Mouse (Mus musculus) forebrain, embryonic 12.5 days (tissue): ENCODE measurements around the gene Morn4. TPM values are rescaled to one million over a fixed set of nuclear protein-coding genes. Genes with fewer than 3 reads are reported as not detected.

ENCODE experiments used
- ATAC-seq: fragments of 200-750 bp; cut with Nextera tagmentation; 2 replicates; pipeline ENCODE4 v1.8.0; 2017; ENCODE audit warnings: moderate TSS enrichment; ENCODE audit not compliant: low FRiP score
- H3K27ac ChIP-seq: fragments of 300-500 bp; sonication (generic); 2 replicates; pipeline ENCODE4 v1.5.1; 2016; ENCODE audit warnings: mild to moderate bottlenecking
- H3K27me3 ChIP-seq: fragments of 300-500 bp; sonication (generic); 2 replicates; pipeline ENCODE4 v1.6.1; 2016; ENCODE audit warnings: mild to moderate bottlenecking
- H3K36me3 ChIP-seq: fragments of 300-500 bp; sonication (generic); replicated peaks from 2 replicates; pipeline ENCODE4 v1.6.1; 2016; ENCODE audit warnings: mild to moderate bottlenecking
- H3K4me1 ChIP-seq: fragments of 300-500 bp; sonication (generic); 2 replicates; pipeline ENCODE4 v1.6.1; 2016
- H3K4me2 ChIP-seq: fragments of 300-500 bp; sonication (generic); 2 replicates; pipeline ENCODE4 v1.6.1; 2016; ENCODE audit warnings: mild to moderate bottlenecking, moderate library complexity
- H3K4me3 ChIP-seq: fragments of 300-500 bp; sonication (generic); replicated peaks from 2 replicates; pipeline ENCODE4 v1.5.1; 2016; ENCODE audit warnings: mild to moderate bottlenecking
- H3K9ac ChIP-seq: fragments of 300-500 bp; sonication (generic); 2 replicates; pipeline ENCODE4 v1.6.1; 2016; ENCODE audit warnings: mild to moderate bottlenecking
- H3K9me3 ChIP-seq: fragments of 300-500 bp; sonication (generic); 2 replicates; pipeline ENCODE4 v1.6.1; 2016
- WGBS: fragments of 180-500 bp; shearing (Covaris S2); methylation state at CpG from one replicate; pipeline ENCODE4 v1.1.7; 2016; 5-methylcytosine and 5-hydroxymethylcytosine counted together
- polyA plus RNA-seq: library from polyadenylated mRNA; unstranded; fragments of >200 nt; fragmentation: Nextera tagmentation; extraction: Ambion mirVana; gene quantifications from 2 replicates; pipeline ENCODE4 v1.2.1, GENCODE M21; 2016

Gene Morn4
- polyA plus RNA-seq, 1 experiment from 2014 or later: 73.4 TPM

DNA sequence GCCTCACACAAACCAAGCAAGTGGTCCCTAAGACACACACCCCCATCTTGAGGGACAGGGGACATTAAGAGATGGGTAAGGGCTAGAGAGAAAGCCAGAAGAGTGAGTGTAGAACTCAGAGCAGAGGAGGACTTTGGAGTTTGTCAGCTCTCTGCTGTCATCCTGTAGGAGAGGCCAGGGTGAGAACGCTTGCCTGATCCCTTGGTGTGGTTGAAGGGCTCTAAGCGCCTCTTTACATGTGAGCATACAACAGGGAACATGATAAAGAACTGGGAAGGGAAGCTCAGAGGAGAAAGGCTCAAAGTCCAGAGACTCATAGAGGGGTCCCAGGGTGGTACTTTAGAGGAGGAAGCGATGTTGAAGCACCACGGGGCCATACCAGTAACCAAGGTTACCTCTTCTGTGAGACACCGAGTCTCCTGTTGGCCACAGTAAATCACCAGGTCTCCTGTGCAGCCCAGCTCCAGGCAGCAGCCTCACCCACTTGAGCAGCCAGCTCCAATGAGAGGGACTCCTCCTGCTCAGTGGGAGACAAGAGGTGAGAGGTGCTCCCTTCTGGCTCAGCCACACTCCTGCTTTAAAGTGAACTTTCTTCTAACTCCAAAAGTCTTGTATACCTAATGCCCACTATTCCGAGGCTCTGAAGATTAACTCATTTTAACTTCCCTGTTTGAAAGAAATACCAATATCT lies 29.3 kb downstream of the Morn4 start:
- Histone ChIP-seq H3K27me3 (no peaks in the 10 kb centered on the region), H3K4me3 (no peak overlapping the region), H3K27ac (no peak overlapping the region), H3K4me2 (no peak overlapping the region), H3K36me3 (no peaks in the 10 kb centered on the region), H3K9ac (no peak overlapping the region), H3K4me1 (no peaks in the 10 kb centered on the region), H3K9me3 (no peaks in the 10 kb centered on the region)
- ATAC-seq: no peak
- WGBS: 91% methylated on average over 6 of the region's 6 CpGs

DNA sequence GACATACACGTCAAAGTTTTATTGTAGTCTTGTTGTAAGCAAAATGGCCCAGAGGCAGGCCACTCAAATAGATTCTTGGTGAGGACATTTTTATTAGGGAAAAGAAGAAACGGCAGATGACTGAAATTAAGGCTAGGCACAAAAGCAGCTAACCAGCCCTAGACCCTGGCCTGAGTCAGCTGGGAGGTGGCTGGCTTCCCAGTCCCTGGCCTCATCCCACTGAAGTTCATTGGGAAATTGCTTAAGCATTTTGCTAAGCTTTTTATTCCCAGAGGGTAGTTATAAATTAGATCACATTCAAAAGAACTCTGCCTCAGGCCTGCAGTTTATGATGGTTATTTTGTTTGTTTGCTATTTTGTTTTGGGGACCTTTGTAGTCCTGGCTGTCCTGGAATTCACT lies 30.3 kb downstream of the Morn4 start:
- no peaks in the 10 kb centered on the region for H3K4me1 ChIP-seq
- no peak for ATAC-seq
- no peak overlapping the region for H3K4me2 ChIP-seq
- no peak overlapping the region for H3K27ac ChIP-seq
- WGBS: 82% methylated on average over 2 of the region's 2 CpGs
- no peaks in the 10 kb centered on the region for H3K36me3 ChIP-seq
- no peaks in the 10 kb centered on the region for H3K27me3 ChIP-seq
- H3K9ac ChIP-seq: no peak overlapping the region
- H3K9me3 ChIP-seq: no peaks in the 10 kb centered on the region
- no peak overlapping the region for H3K4me3 ChIP-seq

DNA sequence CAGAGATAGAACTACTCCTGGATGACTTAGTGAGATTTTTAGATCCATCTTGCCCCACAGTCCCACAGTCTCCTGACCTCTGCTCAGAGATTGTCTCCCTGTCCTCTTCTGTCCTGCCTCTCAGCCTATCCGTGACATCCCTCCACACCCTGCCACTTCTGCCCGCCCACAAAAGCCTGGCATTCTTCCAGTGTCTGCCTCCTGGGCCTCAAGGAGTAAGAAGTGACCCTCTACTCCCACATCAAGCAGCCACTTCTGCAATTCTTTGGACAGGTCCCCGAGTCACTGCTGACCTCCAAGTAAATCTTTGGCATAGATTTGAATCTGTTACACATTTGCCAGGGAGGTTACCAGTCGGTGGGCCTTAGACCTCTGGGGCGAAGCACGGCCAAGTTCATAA lies 31.9 kb downstream of the Morn4 start:
- 89% methylated on average over 6 of the region's 6 CpGs for WGBS
- no peaks in the 10 kb centered on the region for H3K4me1 ChIP-seq
- no peak overlapping the region for H3K4me3 ChIP-seq
- no peaks in the 10 kb centered on the region for H3K9me3 ChIP-seq
- H3K4me2 ChIP-seq: no peak overlapping the region
- H3K27me3 ChIP-seq: no peaks in the 10 kb centered on the region
- no peak for ATAC-seq
- no peak overlapping the region for H3K9ac ChIP-seq
- H3K27ac ChIP-seq: no peak overlapping the region
- H3K36me3 ChIP-seq: no peaks in the 10 kb centered on the region

DNA sequence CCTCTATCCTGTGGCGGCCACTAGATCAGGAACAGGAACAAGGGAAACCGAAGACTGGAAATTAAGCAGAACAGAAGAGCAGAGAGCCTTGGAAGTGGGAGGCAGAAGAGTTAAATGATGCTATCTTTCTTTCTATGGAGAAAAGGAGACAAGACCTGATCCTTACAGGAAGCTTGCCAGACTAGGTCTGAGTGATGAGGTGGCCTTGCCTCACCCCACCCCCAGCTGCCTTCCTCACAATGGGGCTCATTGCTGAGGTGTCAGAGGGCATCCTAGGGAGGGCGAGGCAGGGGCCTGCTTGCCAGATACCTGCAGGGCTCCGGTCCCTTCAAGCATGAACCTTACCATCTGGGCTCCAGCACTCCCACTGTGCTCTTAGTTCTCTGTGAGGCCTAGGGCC lies 34.2 kb downstream of the Morn4 start, which contains the start of gene 4933411K16Rik:
TSS of gene 4933411K16Rik (plus strand) at position 301 of the 400 bp plus-strand sequence.
- ATAC-seq: no peak
- Histone ChIP-seq H3K27ac (no peak within 1 kb of the TSS), H3K9me3 (no peaks in the 10 kb centered on the region), H3K4me3 (no peak within 1 kb of the TSS), H3K9ac (no peak within 1 kb of the TSS), H3K27me3 (no peaks in the 10 kb centered on the region), H3K4me1 (no peaks in the 10 kb centered on the region), H3K4me2 (no peak within 1 kb of the TSS), H3K36me3 (no peaks in the 10 kb centered on the region)
- 78% methylated on average over 4 of the region's 4 CpGs for WGBS

DNA sequence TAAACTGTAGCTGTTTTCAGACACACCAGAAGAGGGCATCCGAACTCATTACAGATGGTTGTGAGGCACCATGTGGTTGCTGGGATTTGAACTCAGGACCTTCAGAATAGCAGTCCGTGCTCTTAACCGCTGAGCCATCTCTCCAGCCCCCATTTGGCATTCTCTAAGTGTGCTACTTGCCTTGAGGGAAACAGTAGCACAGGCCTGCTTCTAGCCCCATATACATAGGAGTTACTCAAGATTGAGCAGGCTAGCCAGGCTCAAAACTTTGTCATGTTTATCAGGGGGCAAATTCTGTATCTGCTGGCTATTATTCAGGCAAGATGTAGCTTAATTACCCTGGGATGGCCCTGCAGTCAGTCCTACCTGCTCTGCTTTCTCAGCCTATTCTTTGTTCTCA lies 34.8 kb downstream of the Morn4 start:
- 86% methylated on average over 3 of the region's 3 CpGs for WGBS

DNA sequence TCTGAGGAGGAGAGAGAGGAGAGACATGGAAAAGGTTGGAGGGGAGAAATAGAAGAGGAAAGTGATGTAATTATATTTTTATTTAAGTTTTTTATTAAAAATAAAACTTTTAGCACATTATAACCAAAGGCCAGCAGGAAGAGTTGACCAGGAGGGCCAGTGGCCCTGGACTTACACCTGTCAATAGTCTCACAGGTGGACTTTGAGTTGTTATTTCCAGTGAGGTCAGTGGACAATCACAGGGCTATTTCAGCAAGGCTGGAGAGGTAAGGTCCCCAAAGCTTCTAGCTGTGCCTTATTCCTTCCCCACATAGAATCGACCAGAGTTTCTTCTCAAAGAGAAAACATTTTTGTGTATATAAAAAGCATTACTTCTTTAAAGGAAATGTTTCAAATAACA lies 35.9 kb downstream of the Morn4 start:
- Histone ChIP-seq H3K4me3 (no peak overlapping the region), H3K4me2 (no peak overlapping the region), H3K9ac (no peak overlapping the region), H3K27ac (no peak overlapping the region), H3K36me3 (no peaks in the 10 kb centered on the region), H3K27me3 (0 out of 2 replicates have a peak, but pooled peaks cover 6% of the 10 kb centered on the region), H3K4me1 (peaks cover 3% of the 10 kb centered on the region; the same call in 1 of the 2 replicates), H3K9me3 (no peaks in the 10 kb centered on the region)
- WGBS: 79% methylated on average over 1 of the region's 1 CpGs
- no peak for ATAC-seq

More for the DNA sequence above, 34.8 kb downstream of the Morn4 start:
- Histone ChIP-seq H3K4me3 (no peak overlapping the region), H3K36me3 (no peaks in the 10 kb centered on the region), H3K27ac (no peak overlapping the region), H3K9me3 (no peaks in the 10 kb centered on the region), H3K4me1 (no peaks in the 10 kb centered on the region), H3K9ac (no peak overlapping the region), H3K4me2 (no peak overlapping the region), H3K27me3 (no peaks in the 10 kb centered on the region)
- ATAC-seq: no peak

DNA sequence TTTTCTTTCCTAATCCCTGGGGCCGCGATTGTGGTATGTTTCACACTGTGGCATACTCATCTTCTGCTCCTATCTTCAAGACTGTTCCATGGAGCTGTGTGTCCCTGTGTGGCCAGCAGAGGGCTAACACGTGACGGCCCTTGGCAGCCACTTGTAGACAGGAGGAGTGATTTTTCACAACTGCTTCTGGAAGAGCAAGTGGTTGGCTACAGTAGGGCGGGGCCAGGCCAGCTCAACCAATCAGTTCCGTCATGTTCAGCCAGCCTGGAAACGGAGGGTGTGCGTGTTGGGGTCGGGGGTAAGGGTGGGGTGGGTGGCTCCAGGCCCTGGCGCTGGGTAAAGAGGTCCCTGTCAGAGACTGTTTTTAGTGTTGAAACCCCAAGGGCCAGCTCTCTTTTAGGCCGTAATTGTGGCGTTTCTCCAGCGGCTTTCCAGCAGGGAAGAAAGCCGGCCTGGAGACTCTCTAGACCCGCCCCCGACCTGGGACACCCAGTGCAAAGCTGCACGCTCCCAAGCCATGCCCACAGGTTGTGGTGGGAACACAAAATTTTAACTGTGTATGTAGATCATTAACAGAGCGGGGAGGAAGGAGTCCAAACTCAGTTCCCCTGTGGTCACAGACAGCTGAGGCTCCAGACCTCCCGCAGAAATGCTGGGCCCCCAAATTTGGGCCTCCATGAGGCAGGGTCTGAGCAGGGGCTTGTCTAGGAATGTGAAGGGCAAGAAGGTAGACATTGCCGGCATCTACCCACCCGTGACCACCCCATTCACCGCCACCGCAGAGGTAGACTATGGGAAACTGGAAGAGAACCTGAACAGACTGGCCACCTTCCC lies 40.7 kb downstream of the Morn4 start, which contains the start of gene Hoga1:
TSS of gene Hoga1 (plus strand) at position 342 of the 834 bp plus-strand sequence.
- Histone ChIP-seq H3K36me3 (no peaks in the 10 kb centered on the region), H3K9ac (0 out of 2 replicates have a peak within 1 kb of the TSS, but pooled peaks have one; percentile 5), H3K4me3 (peak within 1 kb of the TSS; percentile 32), H3K27ac (no peak within 1 kb of the TSS), H3K27me3 (0 out of 2 replicates have a peak, but pooled peaks cover 8% of the 10 kb centered on the region), H3K4me2 (peak within 1 kb of the TSS; percentile 53), H3K9me3 (no peaks in the 10 kb centered on the region), H3K4me1 (peaks cover 3% of the 10 kb centered on the region; the same call in 1 of the 2 replicates)
- 26% methylated on average over 23 of the region's 23 CpGs for WGBS
- ATAC-seq: peak; percentile 84

DNA sequence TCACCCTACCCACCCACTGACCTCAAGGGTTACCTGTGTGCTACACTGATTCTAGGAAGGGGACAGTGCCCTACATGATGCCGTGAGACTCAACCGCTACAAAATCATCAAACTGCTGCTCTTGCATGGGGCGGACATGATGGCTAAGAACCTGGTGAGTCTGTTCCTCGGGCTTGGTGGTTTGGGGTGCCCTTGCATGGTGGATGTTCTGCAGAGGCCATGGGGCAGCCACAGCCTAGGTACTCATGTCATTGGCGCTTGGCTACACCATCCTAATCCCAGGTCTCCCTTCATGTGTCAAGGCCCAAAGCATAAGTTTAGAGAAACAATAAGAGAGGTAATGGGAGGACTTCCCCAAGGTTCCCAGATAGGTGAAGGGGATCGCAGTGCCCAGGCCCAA lies 42.2 kb downstream of the Morn4 start:
- ATAC-seq: no peak
- H3K9me3 ChIP-seq: no peaks in the 10 kb centered on the region
- no peaks in the 10 kb centered on the region for H3K36me3 ChIP-seq
- H3K27ac ChIP-seq: no peak overlapping the region
- H3K4me1 ChIP-seq: peaks cover 3% of the 10 kb centered on the region; the same call in 1 of the 2 replicates
- H3K4me2 ChIP-seq: no peak overlapping the region
- 95% methylated on average over 6 of the region's 6 CpGs for WGBS
- no peak overlapping the region for H3K9ac ChIP-seq
- H3K4me3 ChIP-seq: no peak overlapping the region
- H3K27me3 ChIP-seq: 0 out of 2 replicates have a peak, but pooled peaks cover 13% of the 10 kb centered on the region

DNA sequence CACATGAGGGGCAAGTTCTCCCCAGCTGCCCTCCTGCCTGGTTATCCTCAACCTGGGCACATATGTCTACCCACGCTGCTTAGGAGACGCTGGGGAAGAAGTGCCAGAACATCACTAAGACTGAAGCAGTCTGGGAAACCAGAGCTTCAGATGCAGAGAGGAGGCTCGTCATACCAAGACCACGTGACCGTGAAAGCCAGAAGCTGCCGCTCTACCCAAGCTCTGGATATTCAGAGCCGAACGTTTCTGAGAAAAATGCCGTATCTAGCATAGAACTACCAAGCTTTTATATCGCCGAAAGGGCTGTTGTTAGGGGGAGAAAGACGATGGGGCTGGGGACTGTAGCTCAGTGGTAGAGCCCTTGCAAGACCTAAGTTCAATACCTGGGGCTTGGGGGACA lies 47.8 kb downstream of the Morn4 start:
- Histone ChIP-seq H3K4me3 (no peak overlapping the region), H3K4me2 (no peak overlapping the region), H3K4me1 (no peaks in the 10 kb centered on the region), H3K9ac (no peak overlapping the region), H3K27ac (no peak overlapping the region), H3K36me3 (0 out of 2 replicates have a peak, but pooled peaks cover 3% of the 10 kb centered on the region), H3K27me3 (0 out of 2 replicates have a peak, but pooled peaks cover 7% of the 10 kb centered on the region), H3K9me3 (no peaks in the 10 kb centered on the region)
- 89% methylated on average over 12 of the region's 12 CpGs for WGBS
- ATAC-seq: no peak

DNA sequence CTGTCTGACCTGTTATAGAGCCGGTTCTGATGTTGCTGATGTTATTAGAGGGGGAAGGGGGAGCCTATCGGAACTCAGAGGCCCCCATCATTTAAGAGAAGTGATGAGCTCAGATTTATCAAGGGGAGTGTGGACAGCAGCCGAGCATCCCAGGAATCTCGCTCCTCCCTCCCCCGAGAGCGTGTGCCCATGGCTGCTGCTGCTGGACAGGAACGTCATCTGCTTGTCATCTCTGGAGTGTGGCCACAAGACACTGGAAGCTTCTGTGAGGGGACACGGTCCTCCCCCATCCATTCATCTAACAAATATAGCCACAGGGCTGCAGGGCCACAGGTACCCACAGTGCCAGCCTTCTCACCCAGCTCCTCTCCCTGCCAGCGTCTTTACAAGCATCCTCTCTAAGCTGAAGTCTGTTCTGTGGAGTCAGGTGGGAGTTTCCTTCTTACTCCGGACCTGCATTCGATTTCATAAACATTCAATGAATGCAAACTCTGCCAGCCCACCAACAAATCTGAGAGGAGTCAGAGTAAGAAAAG lies 48.9 kb downstream of the Morn4 start:
- H3K4me3 ChIP-seq: no peak overlapping the region
- no peak for ATAC-seq
- 0 out of 2 replicates have a peak, but pooled peaks cover 3% of the 10 kb centered on the region for H3K36me3 ChIP-seq
- H3K9me3 ChIP-seq: no peaks in the 10 kb centered on the region
- WGBS: 82% methylated on average over 11 of the region's 11 CpGs
- 0 out of 2 replicates have a peak, but pooled peaks cover 7% of the 10 kb centered on the region for H3K27me3 ChIP-seq
- H3K4me2 ChIP-seq: no peak overlapping the region
- no peak overlapping the region for H3K9ac ChIP-seq
- H3K4me1 ChIP-seq: no peaks in the 10 kb centered on the region
- H3K27ac ChIP-seq: no peak overlapping the region

DNA sequence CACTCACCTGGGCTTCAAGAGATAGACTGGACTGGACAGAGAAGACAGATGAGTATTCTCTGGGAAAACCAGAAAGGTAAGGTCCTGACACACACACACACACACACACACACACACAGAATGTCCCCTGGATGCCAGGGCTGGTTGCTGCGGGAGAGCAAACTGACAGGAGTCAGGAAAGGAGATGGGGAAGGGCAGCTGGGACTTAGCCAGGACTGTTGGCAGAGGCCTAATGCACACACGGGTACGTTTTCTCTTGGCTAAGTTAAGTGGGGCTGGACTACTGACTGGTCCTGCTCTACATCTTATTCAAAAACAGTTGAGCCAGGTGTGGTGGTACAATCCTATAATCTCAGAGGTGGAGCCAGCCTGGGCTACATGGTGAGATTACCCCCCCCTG lies 49.8 kb downstream of the Morn4 start:
- H3K27me3 ChIP-seq: 0 out of 2 replicates have a peak, but pooled peaks cover 5% of the 10 kb centered on the region
- 92% methylated on average over 3 of the region's 3 CpGs for WGBS
- no peak for ATAC-seq

More for the DNA sequence above, 49.8 kb downstream of the Morn4 start:
- H3K27ac ChIP-seq: no peak overlapping the region
- H3K4me1 ChIP-seq: no peaks in the 10 kb centered on the region
- H3K4me2 ChIP-seq: no peak overlapping the region
- H3K9ac ChIP-seq: no peak overlapping the region
- H3K4me3 ChIP-seq: no peak overlapping the region
- 0 out of 2 replicates have a peak, but pooled peaks cover 3% of the 10 kb centered on the region for H3K36me3 ChIP-seq
- H3K9me3 ChIP-seq: no peaks in the 10 kb centered on the region
